Comparison of ENCODE assay signal across 23 mouse cellular contexts in genomic region chr16:15014724-15015123, GRCm38 (mm10).
DNase-seq lines count a peak whose midpoint lies in the region; ATAC-seq lines count a peak whose summit lies in the region.
"Had no signal": no experiment of that assay in that cellular context is flagged by ENCODE, and none has a peak within 500 bp of the region (broad histone marks: within the 10 kb centered on the region; RNA-seq: fewer than 3 reads in every experiment).

No protein-coding gene starts in this region.

- H3K36me3 ChIP-seq in limb, embryonic 13.5 days, result no peaks in the 10 kb centered on the region
- H3K36me3 ChIP-seq in limb, embryonic 10.5 days, result no peaks in the 10 kb centered on the region
- no peaks in the 10 kb centered on the region for H3K36me3 ChIP-seq in embryonic facial prominence, embryonic 13.5 days
- H3K36me3 ChIP-seq: forebrain, embryonic 10.5 days; hindbrain, embryonic 13.5 days; intestine, embryonic 15.5 days had no signal

- H3K9ac ChIP-seq in limb, embryonic 13.5 days, result no peak overlapping the region
- H3K9ac ChIP-seq in embryonic facial prominence, embryonic 13.5 days, result no peak overlapping the region
- H3K9ac ChIP-seq: forebrain, embryonic 13.5 days; hindbrain, embryonic 13.5 days; intestine, embryonic 15.5 days had no signal

- no peak for ATAC-seq in limb, embryonic 13.5 days (ENCODE audit: low FRiP score, low read depth)
- ATAC-seq in embryonic facial prominence, embryonic 13.5 days (ENCODE audit: insufficient number of reproducible peaks, insufficient read depth, low FRiP score, low TSS enrichment, low read depth), result peak; percentile 56; the same call in 1 of the 2 replicates
- ATAC-seq: activated CD4-positive, CD25-positive, alpha-beta regulatory T cell, adult 4 months; forebrain, embryonic 13.5 days; forebrain, embryonic 16.5 days; hindbrain, embryonic 16.5 days; intestine, embryonic 15.5 days had no signal

- peak overlapping the region; percentile 3; the same call in 1 of the 2 replicates for H3K27ac ChIP-seq in limb, embryonic 13.5 days
- no peak overlapping the region for H3K27ac ChIP-seq in limb, embryonic 10.5 days
- H3K27ac ChIP-seq in embryonic facial prominence, embryonic 13.5 days, result peak overlapping the region; percentile 29; the same call in 1 of the 2 replicates
- H3K27ac ChIP-seq: forebrain, embryonic 10.5 days; forebrain, embryonic 13.5 days; heart, adult 2 months; hindbrain, embryonic 13.5 days; intestine, embryonic 15.5 days had no signal

- no peaks in the 10 kb centered on the region for H3K9me3 ChIP-seq in limb, embryonic 13.5 days
- H3K9me3 ChIP-seq in limb, embryonic 10.5 days (replicated peaks), result no peaks in the 10 kb centered on the region
- no peaks in the 10 kb centered on the region for H3K9me3 ChIP-seq in embryonic facial prominence, embryonic 13.5 days
- H3K9me3 ChIP-seq: forebrain, embryonic 10.5 days; forebrain, embryonic 13.5 days; hindbrain, embryonic 13.5 days; intestine, embryonic 15.5 days had no signal

- peak; percentile 12 to 35 for DNase-seq in cerebellum, postnatal 10 days
- DNase-seq in cerebellum, adult 9-11 months, result no peak
- no peak for DNase-seq in limb, embryonic 10.5 days (ENCODE audit: low spot score)
- peak; percentile 12 for DNase-seq in mesoderm, embryonic 11.5 days (ENCODE audit: low read depth, low spot score)
- no peak for DNase-seq in c-Kit-positive CD71-positive TER-119-positive erythroid progenitor cells, embryonic 14.5 days (ENCODE audit: low spot score)
- no peak for DNase-seq in heart, adult 9 months (ENCODE audit: low spot score in 2 of 2)
- DNase-seq: adrenal gland, adult 8-10 months; adrenal gland, postnatal 25 days; cerebellum, adult 11 months; cerebellum, adult 2 months; gastrocnemius, postnatal 10 days; gastrocnemius, postnatal 36 days; heart, adult 2 months had no signal

- H3K27me3 ChIP-seq in limb, embryonic 13.5 days, result no peaks in the 10 kb centered on the region
- no peaks in the 10 kb centered on the region for H3K27me3 ChIP-seq in limb, embryonic 10.5 days (ENCODE audit: low read depth, poor library complexity, severe bottlenecking)
- H3K27me3 ChIP-seq in embryonic facial prominence, embryonic 13.5 days, result no peaks in the 10 kb centered on the region
- H3K27me3 ChIP-seq: forebrain, embryonic 13.5 days; hindbrain, embryonic 13.5 days; intestine, embryonic 15.5 days had no signal

- peaks cover 7% of the 10 kb centered on the region; the same call in 1 of the 2 replicates for H3K4me1 ChIP-seq in limb, embryonic 13.5 days
- H3K4me1 ChIP-seq in limb, embryonic 10.5 days, result no peaks in the 10 kb centered on the region
- H3K4me1 ChIP-seq in embryonic facial prominence, embryonic 13.5 days, result peaks cover 8% of the 10 kb centered on the region
- H3K4me1 ChIP-seq: forebrain, embryonic 10.5 days; forebrain, embryonic 13.5 days; hindbrain, embryonic 13.5 days; intestine, embryonic 15.5 days had no signal

- H3K4me2 ChIP-seq in limb, embryonic 13.5 days (replicated peaks), result no peak overlapping the region
- H3K4me2 ChIP-seq in embryonic facial prominence, embryonic 13.5 days, result no peak overlapping the region
- H3K4me2 ChIP-seq: forebrain, embryonic 13.5 days; heart, embryonic 11.5 days; hindbrain, embryonic 13.5 days; intestine, embryonic 15.5 days had no signal

- H3K4me3 ChIP-seq in limb, embryonic 13.5 days, result no peak overlapping the region
- H3K4me3 ChIP-seq in limb, embryonic 10.5 days, result no peak overlapping the region
- H3K4me3 ChIP-seq in embryonic facial prominence, embryonic 13.5 days, result no peak overlapping the region
- H3K4me3 ChIP-seq: forebrain, embryonic 10.5 days; forebrain, embryonic 13.5 days; heart, adult 2 months; hindbrain, embryonic 13.5 days; intestine, embryonic 15.5 days had no signal

- 83% methylated on average over 2 of the region's 2 CpGs for WGBS in limb, embryonic 13.5 days
- WGBS in limb, embryonic 10.5 days, result 88% methylated on average over 2 of the region's 2 CpGs
- 32% methylated on average over 2 of the region's 2 CpGs for WGBS in embryonic facial prominence, embryonic 13.5 days

Comparison
In these comparisons a context has a peak if more than half of its experiments do, and no peak if none do; other contexts are left out.
1. DNase-seq: peak in cerebellum, postnatal 10 days (2 of 2) and mesoderm, embryonic 11.5 days (single experiment); none in cerebellum, adult 9-11 months (single experiment), limb, embryonic 10.5 days (single experiment), c-Kit-positive CD71-positive TER-119-positive erythroid progenitor cells, embryonic 14.5 days (single experiment) and heart, adult 9 months (0 of 2).